In genomic region chr7:112773601-112774000, GRCm38 (mm10) we compare ENCODE assay signal across 20 mouse cellular contexts.
DNase-seq lines count a peak whose midpoint lies in the region; ATAC-seq and TF ChIP-seq lines count a peak whose summit lies in the region.
"Had no signal": no experiment of that assay in that cellular context is flagged by ENCODE, and none has a peak within 500 bp of the region (broad histone marks: within the 10 kb centered on the region; RNA-seq: fewer than 3 reads in every experiment).

No protein-coding gene starts in this region.

- intact Hi-C loops in heart, adult 2 months (cut with DNase I): no loop called here

- DNase-seq in heart, adult 2 months: peak in 1 of 2 experiments; percentile 60
- DNase-seq in kidney, adult 9 months: peak; percentile 65
- no peak for DNase-seq in kidney, postnatal 14 days
- DNase-seq in lung, postnatal 14 days: peak; percentile 29
- DNase-seq in midbrain, postnatal 0 days (ENCODE audit: low spot score): no peak
- DNase-seq in cerebellum, adult 9-10 months: no peak
- DNase-seq: cerebellum, adult 11 months; cerebellum, postnatal 25 days; liver, embryonic 13.5 days had no signal

- H3K36me3 ChIP-seq in heart, adult 2 months (ENCODE audit: control insufficient read depth, insufficient read depth, low read length): peaks cover 2% of the 10 kb centered on the region; the same call in 1 of the 2 replicates
- no peaks in the 10 kb centered on the region for H3K36me3 ChIP-seq in heart, embryonic 12.5 days
- no peaks in the 10 kb centered on the region for H3K36me3 ChIP-seq in kidney, embryonic 14.5 days (ENCODE audit: control insufficient read depth, insufficient read depth, low read length)
- H3K36me3 ChIP-seq in midbrain, postnatal 0 days (ENCODE audit: insufficient read depth, low read length): no peaks in the 10 kb centered on the region
- H3K36me3 ChIP-seq: embryonic facial prominence, embryonic 10.5 days; limb, embryonic 10.5 days; liver, embryonic 13.5 days; midbrain, embryonic 13.5 days; neural tube, embryonic 15.5 days had no signal

- TF ChIP-seq CTCF in heart, adult 2 months (IDR thresholded peaks at IDR 0.05): no peak
- no peak for TF ChIP-seq CTCF in midbrain, postnatal 0 days (IDR thresholded peaks at IDR 0.05)

- no peak overlapping the region for H3K4me3 ChIP-seq in heart, adult 2 months
- H3K4me3 ChIP-seq in heart, embryonic 12.5 days: no peak overlapping the region
- H3K4me3 ChIP-seq in kidney, embryonic 14.5 days (ENCODE audit: low read length): no peak overlapping the region
- no peak overlapping the region for H3K4me3 ChIP-seq in midbrain, postnatal 0 days (ENCODE audit: low read depth, low read length)
- H3K4me3 ChIP-seq: embryonic facial prominence, embryonic 10.5 days; left cerebral cortex, adult 2 months; limb, embryonic 10.5 days; liver, embryonic 13.5 days; midbrain, embryonic 13.5 days; myocyte; neural tube, embryonic 15.5 days had no signal

- H3K27ac ChIP-seq in heart, adult 2 months: peak overlapping the region; percentile 58
- no peak overlapping the region for H3K27ac ChIP-seq in heart, embryonic 12.5 days (ENCODE audit: poor library complexity, severe bottlenecking)
- 0 out of 2 replicates have a peak overlapping the region, but pooled peaks have one; percentile 0 for H3K27ac ChIP-seq in kidney, embryonic 14.5 days (ENCODE audit: low read depth, low read length)
- no peak overlapping the region for H3K27ac ChIP-seq in midbrain, postnatal 0 days (ENCODE audit: low read depth, low read length)
- H3K27ac ChIP-seq: embryonic facial prominence, embryonic 10.5 days; hindbrain, embryonic 14.5 days; left cerebral cortex, adult 2 months; limb, embryonic 10.5 days; liver, embryonic 13.5 days; midbrain, embryonic 13.5 days; neural tube, embryonic 15.5 days had no signal

- no peak for ATAC-seq in heart, embryonic 12.5 days (ENCODE audit: insufficient number of reproducible peaks, low FRiP score)
- no peak for ATAC-seq in kidney, embryonic 14.5 days (ENCODE audit: low FRiP score, low TSS enrichment)
- ATAC-seq in midbrain, postnatal 0 days (ENCODE audit: low FRiP score): no peak
- ATAC-seq: forebrain, embryonic 14.5 days; intestine, embryonic 16.5 days; midbrain, embryonic 13.5 days had no signal

- WGBS in heart, adult 2 months: 58% methylated on average over 4 of the region's 4 CpGs
- 80% methylated on average over 4 of the region's 4 CpGs for WGBS in heart, embryonic 12.5 days
- 88% methylated on average over 4 of the region's 4 CpGs for WGBS in kidney, embryonic 14.5 days
- WGBS in midbrain, postnatal 0 days: 90% methylated on average over 4 of the region's 4 CpGs

- TF ChIP-seq EP300 in heart, adult 2 months (IDR thresholded peaks at IDR 0.05; ENCODE audit: insufficient read depth, low read depth, low read length): peak; percentile 31; the same call in 1 of the 2 replicates

- no peak overlapping the region for H3K4me2 ChIP-seq in heart, embryonic 12.5 days
- no peak overlapping the region for H3K4me2 ChIP-seq in kidney, embryonic 14.5 days (replicated peaks; ENCODE audit: low read depth, low read length)
- no peak overlapping the region for H3K4me2 ChIP-seq in midbrain, postnatal 0 days (ENCODE audit: low read depth, low read length, poor library complexity, severe bottlenecking)
- H3K4me2 ChIP-seq: hindbrain, embryonic 14.5 days; liver, embryonic 13.5 days; midbrain, embryonic 13.5 days; neural tube, embryonic 15.5 days had no signal

- H3K27me3 ChIP-seq in heart, adult 2 months (ENCODE audit: control insufficient read depth, insufficient read depth, low read length): no peaks in the 10 kb centered on the region
- H3K27me3 ChIP-seq in heart, embryonic 12.5 days (replicated peaks): no peaks in the 10 kb centered on the region
- no peaks in the 10 kb centered on the region for H3K27me3 ChIP-seq in kidney, embryonic 14.5 days (ENCODE audit: control insufficient read depth, insufficient read depth, low read length)
- no peaks in the 10 kb centered on the region for H3K27me3 ChIP-seq in midbrain, postnatal 0 days (ENCODE audit: insufficient read depth, low read length)
- H3K27me3 ChIP-seq: liver, embryonic 13.5 days; midbrain, embryonic 13.5 days; neural tube, embryonic 15.5 days had no signal

- H3K9me3 ChIP-seq in heart, embryonic 12.5 days (replicated peaks): no peaks in the 10 kb centered on the region
- no peaks in the 10 kb centered on the region for H3K9me3 ChIP-seq in kidney, embryonic 14.5 days (ENCODE audit: control insufficient read depth, low read length)
- H3K9me3 ChIP-seq in midbrain, postnatal 0 days (ENCODE audit: low read length): no peaks in the 10 kb centered on the region
- H3K9me3 ChIP-seq: embryonic facial prominence, embryonic 10.5 days; limb, embryonic 10.5 days; liver, embryonic 13.5 days; midbrain, embryonic 13.5 days; neural tube, embryonic 15.5 days had no signal

- peaks cover 13% of the 10 kb centered on the region for H3K4me1 ChIP-seq in heart, adult 2 months (ENCODE audit: control insufficient read depth, insufficient read depth, low read length)
- H3K4me1 ChIP-seq in heart, embryonic 12.5 days (replicated peaks): peaks cover 89% of the 10 kb centered on the region
- peaks cover 46% of the 10 kb centered on the region for H3K4me1 ChIP-seq in kidney, embryonic 14.5 days (ENCODE audit: control insufficient read depth, insufficient read depth, low read length)
- H3K4me1 ChIP-seq in midbrain, postnatal 0 days (ENCODE audit: insufficient read depth, low read length): peaks cover 5% of the 10 kb centered on the region; the same call in 1 of the 2 replicates
- H3K4me1 ChIP-seq: liver, embryonic 13.5 days had no signal

- peaks cover 8% of the 10 kb centered on the region; the same call in 1 of the 2 replicates for H3K79me2 ChIP-seq in heart, adult 2 months (replicated peaks; ENCODE audit: control insufficient read depth, insufficient read depth, low read length)

- no peak overlapping the region for H3K9ac ChIP-seq in heart, adult 2 months (ENCODE audit: low read depth, low read length)
- no peak overlapping the region for H3K9ac ChIP-seq in heart, embryonic 12.5 days
- 0 out of 2 replicates have a peak overlapping the region, but pooled peaks have one; percentile 18 for H3K9ac ChIP-seq in kidney, embryonic 14.5 days (ENCODE audit: low read depth, low read length)
- H3K9ac ChIP-seq in midbrain, postnatal 0 days (replicated peaks; ENCODE audit: low read length, poor library complexity, severe bottlenecking): no peak overlapping the region
- H3K9ac ChIP-seq: hindbrain, embryonic 14.5 days; liver, embryonic 13.5 days; midbrain, embryonic 13.5 days; neural tube, embryonic 15.5 days had no signal

- TF ChIP-seq POLR2A in heart, adult 2 months (IDR thresholded peaks at IDR 0.05; ENCODE audit: insufficient read depth, low read depth, low read length): no peak

Comparison
In these comparisons a context has a peak if more than half of its experiments do, and no peak if none do; other contexts are left out.
1. DNase-seq: peak in kidney, adult 9 months (single experiment) and lung, postnatal 14 days (single experiment); none in kidney, postnatal 14 days (single experiment), midbrain, postnatal 0 days (single experiment) and cerebellum, adult 9-10 months (single experiment).
2. H3K27ac ChIP-seq: peak in heart, adult 2 months (single experiment) and kidney, embryonic 14.5 days (single experiment); none in heart, embryonic 12.5 days (single experiment) and midbrain, postnatal 0 days (single experiment).